Mouse (Mus musculus) layer of hippocampus, adult 9-11 months (tissue): ENCODE measurements around the gene Ap5b1.
A peak's percentile ranks its signal among the peaks of the same experiment; 100 is the strongest.

Source experiments
- DNase-seq: peaks from one replicate; pipeline ENCODE4 v3.0.0; 2022

The Ap5b1 gene

GRCm38 (mm10) chr19:5567534-5568469 lies at the start of gene Ap5b1:
Gene Ap5b1, plus strand, starts transcription at chr19:5568025.
- peak; percentile 87 for DNase-seq

GRCm38 (mm10) chr19:5518721-5519120 lies 49.1 kb upstream of the Ap5b1 start:
- DNase-seq: no peak

- DNase-seq: no peak
Observed at GRCm38 (mm10) chr19:5525204-5525603, 42.6 kb upstream of the Ap5b1 start.

GRCm38 (mm10) chr19:5529325-5530137 lies 38.3 kb upstream of the Ap5b1 start:
- DNase-seq: peak; percentile 88

GRCm38 (mm10) chr19:5530138-5530524 lies 37.7 kb upstream of the Ap5b1 start:
- DNase-seq: no peak

- no peak for DNase-seq
Observed at GRCm38 (mm10) chr19:5532520-5532919, 35.3 kb upstream of the Ap5b1 start.

GRCm38 (mm10) chr19:5538786-5539185 lies 29.0 kb upstream of the Ap5b1 start:
- no peak for DNase-seq

GRCm38 (mm10) chr19:5543362-5543761 lies 24.5 kb upstream of the Ap5b1 start:
- no peak for DNase-seq

GRCm38 (mm10) chr19:5544031-5544430 lies 23.8 kb upstream of the Ap5b1 start:
- DNase-seq: no peak

GRCm38 (mm10) chr19:5547471-5548056 lies 20.3 kb upstream of the Ap5b1 start:
- no peak for DNase-seq

- no peak for DNase-seq
Observed at GRCm38 (mm10) chr19:5553802-5554201, 14.0 kb upstream of the Ap5b1 start.

GRCm38 (mm10) chr19:5554212-5554611 lies 13.6 kb upstream of the Ap5b1 start:
- no peak for DNase-seq

GRCm38 (mm10) chr19:5558169-5558568 lies 9.7 kb upstream of the Ap5b1 start:
- no peak for DNase-seq

GRCm38 (mm10) chr19:5558770-5559169 lies 9.1 kb upstream of the Ap5b1 start:
- DNase-seq: no peak

- no peak for DNase-seq
Observed at GRCm38 (mm10) chr19:5559229-5559628, 8.6 kb upstream of the Ap5b1 start.

GRCm38 (mm10) chr19:5559631-5560456 lies 8.0 kb upstream of the Ap5b1 start:
- no peak for DNase-seq

- DNase-seq: no peak
Observed at GRCm38 (mm10) chr19:5560457-5561041, 7.3 kb upstream of the Ap5b1 start, which contains the start of gene Ovol1. Gene Ovol1, minus strand, starts transcription at chr19:5560646.

GRCm38 (mm10) chr19:5561252-5561790 lies 6.5 kb upstream of the Ap5b1 start:
- DNase-seq: no peak

GRCm38 (mm10) chr19:5561886-5562285 lies 5.9 kb upstream of the Ap5b1 start:
- no peak for DNase-seq

GRCm38 (mm10) chr19:5562776-5563175 lies 5.0 kb upstream of the Ap5b1 start:
- no peak for DNase-seq

GRCm38 (mm10) chr19:5566316-5566715 lies 1.5 kb upstream of the Ap5b1 start:
- DNase-seq: no peak

GRCm38 (mm10) chr19:5567180-5567533 lies 668 bp upstream of the Ap5b1 start:
- DNase-seq: no peak
